Mouse (Mus musculus) ES-E14 (cell line): ENCODE results near the gene Mob3b.

Experiments used
- CHD2 ChIP-seq: IDR thresholded peaks from 2 replicates; pipeline ENCODE4 v1.6.1; 2014; ENCODE audit warnings: mild to moderate bottlenecking, low read depth, low read length, inconsistent platforms
- HCFC1 ChIP-seq: IDR thresholded peaks from 2 replicates; pipeline ENCODE4 v1.6.1; 2012; ENCODE audit warnings: low read length, inconsistent platforms, borderline replicate concordance; ENCODE audit not compliant: insufficient read depth
- ZC3H11A ChIP-seq: IDR thresholded peaks from 2 replicates; pipeline ENCODE4 v1.6.1; 2012; ENCODE audit warnings: low read depth, mild to moderate bottlenecking, inconsistent platforms, low read length, borderline replicate concordance
- ZNF384 ChIP-seq: IDR thresholded peaks from 2 replicates; pipeline ENCODE4 v1.6.1; 2012; ENCODE audit warnings: low read depth, low read length, inconsistent platforms

GRCm38 (mm10) chr4:34907026-34907425, 250.3 kb downstream of the Mob3b start:
- TF ChIP-seq CHD2 (no peak), ZC3H11A (no peak), HCFC1 (no peak), ZNF384 (no peak)
